Mouse (Mus musculus): ENCODE measurements around the gene Vat1l. TPM values are rescaled to one million over a fixed set of nuclear protein-coding genes. Genes with fewer than 3 reads are reported as not detected.

Gene Vat1l
- polyA plus RNA-seq, 1 experiment from 2014 or later = 0.33 TPM

- Histone ChIP-seq H3K9ac (no peak overlapping the region), H3K4me1 (no peaks in the 10 kb centered on the region), H3K36me3 (no peaks in the 10 kb centered on the region), H3K4me3 (no peak overlapping the region), H3K4me2 (no peak overlapping the region), H3K9me3 (replicated peaks) (no peaks in the 10 kb centered on the region), H3K27ac (no peak overlapping the region), H3K27me3 (replicated peaks) (no peaks in the 10 kb centered on the region)
- WGBS (ENCODE audit: insufficient replicate concordance) = 47% methylated on average over 5 of the region's 5 CpGs
- ATAC-seq = no peak
These were observed 157.8 kb downstream of the Vat1l start for GRCm38 (mm10) chr8:114363167-114363566.

GRCm38 (mm10) chr8:114363656-114364055, 158.2 kb downstream of the Vat1l start:
- H3K9me3 ChIP-seq (replicated peaks) = no peaks in the 10 kb centered on the region
- no peaks in the 10 kb centered on the region for H3K4me1 ChIP-seq
- H3K4me3 ChIP-seq = no peak overlapping the region
- WGBS (ENCODE audit: insufficient replicate concordance) = 51% methylated on average over 8 of the region's 8 CpGs
- H3K27me3 ChIP-seq (replicated peaks) = no peaks in the 10 kb centered on the region
- H3K4me2 ChIP-seq = no peak overlapping the region
- no peak for ATAC-seq
- H3K36me3 ChIP-seq = no peaks in the 10 kb centered on the region
- no peak overlapping the region for H3K9ac ChIP-seq
- no peak overlapping the region for H3K27ac ChIP-seq

- H3K4me3 ChIP-seq = no peak overlapping the region
- no peaks in the 10 kb centered on the region for H3K36me3 ChIP-seq
These were observed 163.9 kb downstream of the Vat1l start for GRCm38 (mm10) chr8:114369038-114369976.

GRCm38 (mm10) chr8:114374390-114374789, 169.0 kb downstream of the Vat1l start:
- Histone ChIP-seq H3K4me3 (no peak overlapping the region), H3K27me3 (replicated peaks) (no peaks in the 10 kb centered on the region), H3K4me2 (no peak overlapping the region), H3K27ac (no peak overlapping the region), H3K9me3 (replicated peaks) (no peaks in the 10 kb centered on the region), H3K9ac (no peak overlapping the region), H3K4me1 (no peaks in the 10 kb centered on the region), H3K36me3 (no peaks in the 10 kb centered on the region)
- ATAC-seq = no peak
- 75% methylated on average over 6 of the region's 6 CpGs for WGBS (ENCODE audit: insufficient replicate concordance)

More at GRCm38 (mm10) chr8:114369038-114369976, 163.9 kb downstream of the Vat1l start:
- Histone ChIP-seq H3K27ac (no peak overlapping the region), H3K9me3 (replicated peaks) (no peaks in the 10 kb centered on the region), H3K9ac (no peak overlapping the region), H3K4me1 (no peaks in the 10 kb centered on the region), H3K27me3 (replicated peaks) (no peaks in the 10 kb centered on the region), H3K4me2 (no peak overlapping the region)
- 24% methylated on average over 27 of the region's 27 CpGs for WGBS (ENCODE audit: insufficient replicate concordance)
- ATAC-seq = no peak

- ATAC-seq = no peak
- Histone ChIP-seq H3K9ac (no peak overlapping the region), H3K9me3 (replicated peaks) (no peaks in the 10 kb centered on the region), H3K27ac (no peak overlapping the region), H3K27me3 (replicated peaks) (no peaks in the 10 kb centered on the region), H3K36me3 (no peaks in the 10 kb centered on the region), H3K4me3 (no peak overlapping the region), H3K4me1 (no peaks in the 10 kb centered on the region), H3K4me2 (no peak overlapping the region)
- WGBS (ENCODE audit: insufficient replicate concordance) = 62% methylated on average over 3 of the region's 3 CpGs
These were observed 178.8 kb downstream of the Vat1l start for GRCm38 (mm10) chr8:114384189-114384588.

- H3K27ac ChIP-seq = no peak overlapping the region
- ATAC-seq = no peak
- H3K36me3 ChIP-seq = no peaks in the 10 kb centered on the region
- H3K4me1 ChIP-seq = no peaks in the 10 kb centered on the region
- WGBS (ENCODE audit: insufficient replicate concordance) = 16% methylated on average over 4 of the region's 4 CpGs
- no peak overlapping the region for H3K9ac ChIP-seq
- no peaks in the 10 kb centered on the region for H3K27me3 ChIP-seq (replicated peaks)
- H3K9me3 ChIP-seq (replicated peaks) = no peaks in the 10 kb centered on the region
- H3K4me2 ChIP-seq = no peak overlapping the region
- no peak overlapping the region for H3K4me3 ChIP-seq
These were observed 182.1 kb downstream of the Vat1l start for GRCm38 (mm10) chr8:114387494-114387893.

- Histone ChIP-seq H3K4me3 (no peak overlapping the region), H3K9me3 (replicated peaks) (no peaks in the 10 kb centered on the region), H3K9ac (no peak overlapping the region), H3K36me3 (no peaks in the 10 kb centered on the region), H3K27ac (no peak overlapping the region), H3K27me3 (replicated peaks) (no peaks in the 10 kb centered on the region), H3K4me1 (no peaks in the 10 kb centered on the region), H3K4me2 (no peak overlapping the region)
- WGBS (ENCODE audit: insufficient replicate concordance) = 51% methylated on average over 12 of the region's 13 CpGs
- ATAC-seq = no peak
These were observed 185.2 kb downstream of the Vat1l start for GRCm38 (mm10) chr8:114390465-114391254.

GRCm38 (mm10) chr8:114398326-114398725, 192.9 kb downstream of the Vat1l start:
- WGBS (ENCODE audit: insufficient replicate concordance) = 79% methylated on average over 5 of the region's 5 CpGs

GRCm38 (mm10) chr8:114399273-114399672, 193.9 kb downstream of the Vat1l start:
- Histone ChIP-seq H3K4me2 (no peak overlapping the region), H3K27me3 (replicated peaks) (no peaks in the 10 kb centered on the region), H3K4me1 (no peaks in the 10 kb centered on the region), H3K9ac (no peak overlapping the region), H3K9me3 (replicated peaks) (no peaks in the 10 kb centered on the region), H3K4me3 (no peak overlapping the region), H3K27ac (no peak overlapping the region), H3K36me3 (no peaks in the 10 kb centered on the region)
- ATAC-seq = no peak
- 85% methylated on average over 5 of the region's 5 CpGs for WGBS (ENCODE audit: insufficient replicate concordance)

More at GRCm38 (mm10) chr8:114398326-114398725, 192.9 kb downstream of the Vat1l start:
- Histone ChIP-seq H3K4me2 (no peak overlapping the region), H3K9me3 (replicated peaks) (no peaks in the 10 kb centered on the region), H3K27me3 (replicated peaks) (no peaks in the 10 kb centered on the region), H3K36me3 (no peaks in the 10 kb centered on the region), H3K4me3 (no peak overlapping the region), H3K4me1 (no peaks in the 10 kb centered on the region), H3K27ac (no peak overlapping the region), H3K9ac (no peak overlapping the region)
- ATAC-seq = no peak

GRCm38 (mm10) chr8:114401679-114402078, 196.3 kb downstream of the Vat1l start:
- Histone ChIP-seq H3K27ac (no peak overlapping the region), H3K4me2 (no peak overlapping the region), H3K4me1 (no peaks in the 10 kb centered on the region), H3K27me3 (replicated peaks) (no peaks in the 10 kb centered on the region), H3K9me3 (replicated peaks) (no peaks in the 10 kb centered on the region), H3K9ac (no peak overlapping the region), H3K36me3 (no peaks in the 10 kb centered on the region), H3K4me3 (no peak overlapping the region)
- 58% methylated on average over 7 of the region's 7 CpGs for WGBS (ENCODE audit: insufficient replicate concordance)
- ATAC-seq = no peak

GRCm38 (mm10) chr8:114411421-114411820, 206.0 kb downstream of the Vat1l start:
- Histone ChIP-seq H3K4me1 (no peaks in the 10 kb centered on the region), H3K27ac (no peak overlapping the region), H3K9me3 (replicated peaks) (no peaks in the 10 kb centered on the region), H3K27me3 (replicated peaks) (no peaks in the 10 kb centered on the region), H3K36me3 (no peaks in the 10 kb centered on the region), H3K4me3 (no peak overlapping the region), H3K9ac (no peak overlapping the region), H3K4me2 (no peak overlapping the region)
- no peak for ATAC-seq
- 57% methylated on average over 3 of the region's 3 CpGs for WGBS (ENCODE audit: insufficient replicate concordance)

- Histone ChIP-seq H3K4me3 (no peak within 1 kb of the TSS), H3K27ac (no peak within 1 kb of the TSS), H3K27me3 (replicated peaks) (no peaks in the 10 kb centered on the region), H3K36me3 (no peaks in the 10 kb centered on the region), H3K9ac (no peak within 1 kb of the TSS), H3K4me2 (no peak within 1 kb of the TSS), H3K9me3 (replicated peaks) (no peaks in the 10 kb centered on the region), H3K4me1 (no peaks in the 10 kb centered on the region)
- no peak for ATAC-seq
- 71% methylated on average over 8 of the region's 8 CpGs for WGBS (ENCODE audit: insufficient replicate concordance)
These were observed 212.4 kb downstream of the Vat1l start, which contains the start of gene Clec3a for GRCm38 (mm10) chr8:114417786-114418185. TSS of gene Clec3a (plus strand) at chr8:114418086.

Measured in liver, embryonic 12.5 days (tissue).